Mouse (Mus musculus): ENCODE results near the gene Klhdc3.

DNA sequence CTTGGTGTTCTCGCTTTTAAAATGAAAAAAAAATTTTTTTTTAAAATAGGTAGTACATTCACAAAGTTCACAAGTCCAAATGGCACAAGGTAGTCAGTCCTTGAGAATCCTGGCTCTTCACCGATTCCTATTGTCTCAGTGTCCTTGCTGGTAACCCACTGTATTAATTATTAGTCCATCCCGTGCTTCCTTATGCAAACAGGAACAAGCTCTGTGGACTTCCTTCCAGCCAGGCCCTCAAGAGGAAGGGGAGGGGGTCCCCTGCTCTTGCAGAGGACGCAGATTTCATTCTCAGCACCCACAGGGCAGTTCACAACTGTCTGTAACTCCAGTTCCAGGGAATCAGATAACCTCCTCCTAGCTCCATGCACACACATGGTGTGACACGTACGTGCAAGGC lies 24.7 kb downstream of the Klhdc3 start:
- TF ChIP-seq CTCF (IDR thresholded peaks at IDR 0.05; ENCODE audit: insufficient read depth, low read length) (no peak), POLR2A (IDR thresholded peaks at IDR 0.05; ENCODE audit: borderline replicate concordance, extremely low read depth, low read depth, low read length) (no peak)
